Mouse (Mus musculus): ENCODE data around the gene Ppp1r32. TPM values are rescaled to one million over a fixed set of nuclear protein-coding genes. Genes with fewer than 3 reads are reported as not detected.

Gene Ppp1r32
- polyA plus RNA-seq, 1 experiment: 0.35 TPM

GRCm38 (mm10) chr19:10435908-10436307, 46.8 kb downstream of the Ppp1r32 start:
- no peak for TF ChIP-seq GATA1 (IDR thresholded peaks at IDR 0.05; ENCODE audit: low read length)

GRCm38 (mm10) chr19:10434927-10435326, 47.8 kb downstream of the Ppp1r32 start:
- no peak for TF ChIP-seq GATA1 (IDR thresholded peaks at IDR 0.05; ENCODE audit: low read length)

- TF ChIP-seq GATA1 (IDR thresholded peaks at IDR 0.05; ENCODE audit: low read length): no peak
These were observed 48.7 kb downstream of the Ppp1r32 start for GRCm38 (mm10) chr19:10433879-10434540.

GRCm38 (mm10) chr19:10433225-10433624, 49.5 kb downstream of the Ppp1r32 start:
- TF ChIP-seq GATA1 (IDR thresholded peaks at IDR 0.05; ENCODE audit: low read length): no peak

GRCm38 (mm10) chr19:10431841-10432240, 50.9 kb downstream of the Ppp1r32 start:
- TF ChIP-seq GATA1 (IDR thresholded peaks at IDR 0.05; ENCODE audit: low read length): no peak

GRCm38 (mm10) chr19:10431410-10431809, 51.3 kb downstream of the Ppp1r32 start:
- TF ChIP-seq GATA1 (IDR thresholded peaks at IDR 0.05; ENCODE audit: low read length): no peak

GRCm38 (mm10) chr19:10429371-10429770, 53.4 kb downstream of the Ppp1r32 start:
- no peak for TF ChIP-seq GATA1 (IDR thresholded peaks at IDR 0.05; ENCODE audit: low read length)

GRCm38 (mm10) chr19:10427431-10427830, 55.3 kb downstream of the Ppp1r32 start:
- TF ChIP-seq GATA1 (IDR thresholded peaks at IDR 0.05; ENCODE audit: low read length): no peak

- TF ChIP-seq GATA1 (IDR thresholded peaks at IDR 0.05; ENCODE audit: low read length): no peak
These were observed 55.9 kb downstream of the Ppp1r32 start for GRCm38 (mm10) chr19:10426793-10427192.

- no peak for TF ChIP-seq GATA1 (IDR thresholded peaks at IDR 0.05; ENCODE audit: low read length)
These were observed 56.4 kb downstream of the Ppp1r32 start for GRCm38 (mm10) chr19:10426312-10426711.

- no peak for TF ChIP-seq GATA1 (IDR thresholded peaks at IDR 0.05; ENCODE audit: low read length)
These were observed 57.1 kb downstream of the Ppp1r32 start for GRCm38 (mm10) chr19:10425484-10426270.

GRCm38 (mm10) chr19:10424751-10425150, 58.0 kb downstream of the Ppp1r32 start:
- TF ChIP-seq GATA1 (IDR thresholded peaks at IDR 0.05; ENCODE audit: low read length): no peak

Other genes starting within 250 kb of the Ppp1r32 start
- not detected in 2 replicates for gene Myrf, start 242.2 kb downstream of the Ppp1r32 start, polyA plus RNA-seq (2012)
- not detected in 2 replicates for gene Dagla, start 178.1 kb downstream of the Ppp1r32 start, polyA plus RNA-seq (2012)
- not detected in 2 replicates for gene Syt7, start 93.8 kb downstream of the Ppp1r32 start, polyA plus RNA-seq (2012)
- gene Lrrc10b, start 25.5 kb downstream of the Ppp1r32 start, polyA plus RNA-seq (2012): not detected in 2 replicates
- gene Cpsf7, start 42.3 kb upstream of the Ppp1r32 start, polyA plus RNA-seq (2012): 29.9 and 62.4 TPM in 2 replicates
- gene Sdhaf2, start 43.2 kb upstream of the Ppp1r32 start, polyA plus RNA-seq (2012): 5.0 and 5.7 TPM in 2 replicates
- 0.81 and 1.8 TPM in 2 replicates for gene Tmem216, start 73.3 kb upstream of the Ppp1r32 start, polyA plus RNA-seq (2012)
- gene Cyb561a3, start 94.2 kb upstream of the Ppp1r32 start, polyA plus RNA-seq (2012): 7.4 and 8.4 TPM in 2 replicates
- 4.4 and 5.6 TPM in 2 replicates for gene Tmem138, start 94.4 kb upstream of the Ppp1r32 start, polyA plus RNA-seq (2012)
- 21.0 and 21.3 TPM in 2 replicates for gene Ddb1, start 122.4 kb upstream of the Ppp1r32 start, polyA plus RNA-seq (2012)
- 2.5 and 6.5 TPM in 2 replicates for gene Tkfc, start 122.7 kb upstream of the Ppp1r32 start, polyA plus RNA-seq (2012)
- gene Vwce, start 151.3 kb upstream of the Ppp1r32 start, polyA plus RNA-seq (2012): 0.18 and 0.25 TPM in 2 replicates
- not detected in 2 replicates for gene Pga5, start 195.1 kb upstream of the Ppp1r32 start, polyA plus RNA-seq (2012)
- gene Vps37c, start 205.8 kb upstream of the Ppp1r32 start, polyA plus RNA-seq (2012): 37.6 and 43.0 TPM in 2 replicates